Mouse (Mus musculus): ENCODE measurements around the gene Opcml. TPM values are rescaled to one million over a fixed set of nuclear protein-coding genes. Genes with fewer than 3 reads are reported as not detected.

The Opcml gene
- polyA plus RNA-seq, 1 experiment from 2014 or later, result 7.6 TPM

GRCm38 (mm10) chr9:28364473-28365159, 574.0 kb downstream of the Opcml start:
- H3K27ac ChIP-seq (ENCODE audit: low read length), result no peak overlapping the region
- no peak overlapping the region for H3K4me2 ChIP-seq (replicated peaks; ENCODE audit: low read depth, low read length)
- no peaks in the 10 kb centered on the region for H3K9me3 ChIP-seq (ENCODE audit: control insufficient read depth, low read depth, low read length)
- no peaks in the 10 kb centered on the region for H3K36me3 ChIP-seq (ENCODE audit: control insufficient read depth, insufficient read depth, low read length)
- no peak overlapping the region for H3K4me3 ChIP-seq (ENCODE audit: low read depth, low read length)
- H3K27me3 ChIP-seq (ENCODE audit: control insufficient read depth, insufficient read depth, low read length), result no peaks in the 10 kb centered on the region
- H3K9ac ChIP-seq (replicated peaks; ENCODE audit: low read depth, low read length), result no peak overlapping the region
- no peak for ATAC-seq (ENCODE audit: insufficient number of reproducible peaks, insufficient read depth, low FRiP score, low read depth)
- 73% methylated on average over 10 of the region's 10 CpGs for WGBS
- no peaks in the 10 kb centered on the region for H3K4me1 ChIP-seq (ENCODE audit: control insufficient read depth, insufficient read depth, low read length)

- H3K9ac ChIP-seq (replicated peaks; ENCODE audit: low read depth, low read length), result no peak overlapping the region
- no peak overlapping the region for H3K4me3 ChIP-seq (ENCODE audit: low read depth, low read length)
- H3K27me3 ChIP-seq (ENCODE audit: control insufficient read depth, insufficient read depth, low read length), result no peaks in the 10 kb centered on the region
- no peaks in the 10 kb centered on the region for H3K9me3 ChIP-seq (ENCODE audit: control insufficient read depth, low read depth, low read length)
- H3K4me2 ChIP-seq (replicated peaks; ENCODE audit: low read depth, low read length), result no peak overlapping the region
- 65% methylated on average over 2 of the region's 2 CpGs for WGBS
- no peak for ATAC-seq (ENCODE audit: insufficient number of reproducible peaks, insufficient read depth, low FRiP score, low read depth)
- no peaks in the 10 kb centered on the region for H3K4me1 ChIP-seq (ENCODE audit: control insufficient read depth, insufficient read depth, low read length)
- H3K36me3 ChIP-seq (ENCODE audit: control insufficient read depth, insufficient read depth, low read length), result no peaks in the 10 kb centered on the region
- H3K27ac ChIP-seq (ENCODE audit: low read length), result no peak overlapping the region
Measured at GRCm38 (mm10) chr9:28365160-28365473, 574.5 kb downstream of the Opcml start.

GRCm38 (mm10) chr9:28386527-28387175, 596.1 kb downstream of the Opcml start:
- no peaks in the 10 kb centered on the region for H3K36me3 ChIP-seq (ENCODE audit: control insufficient read depth, insufficient read depth, low read length)
- H3K27ac ChIP-seq (ENCODE audit: low read length), result no peak overlapping the region
- 38% methylated on average over 5 of the region's 5 CpGs for WGBS
- no peak overlapping the region for H3K4me3 ChIP-seq (ENCODE audit: low read depth, low read length)
- no peak overlapping the region for H3K4me2 ChIP-seq (replicated peaks; ENCODE audit: low read depth, low read length)
- no peaks in the 10 kb centered on the region for H3K9me3 ChIP-seq (ENCODE audit: control insufficient read depth, low read depth, low read length)
- no peak overlapping the region for H3K9ac ChIP-seq (replicated peaks; ENCODE audit: low read depth, low read length)
- ATAC-seq (ENCODE audit: insufficient number of reproducible peaks, insufficient read depth, low FRiP score, low read depth), result no peak
- H3K27me3 ChIP-seq (ENCODE audit: control insufficient read depth, insufficient read depth, low read length), result no peaks in the 10 kb centered on the region
- H3K4me1 ChIP-seq (ENCODE audit: control insufficient read depth, insufficient read depth, low read length), result no peaks in the 10 kb centered on the region

GRCm38 (mm10) chr9:28395222-28395621, 604.6 kb downstream of the Opcml start:
- no peak overlapping the region for H3K4me3 ChIP-seq (ENCODE audit: low read depth, low read length)
- WGBS, result 15% methylated on average over 3 of the region's 3 CpGs
- no peaks in the 10 kb centered on the region for H3K9me3 ChIP-seq (ENCODE audit: control insufficient read depth, low read depth, low read length)
- no peak overlapping the region for H3K9ac ChIP-seq (replicated peaks; ENCODE audit: low read depth, low read length)
- H3K27me3 ChIP-seq (ENCODE audit: control insufficient read depth, insufficient read depth, low read length), result no peaks in the 10 kb centered on the region
- H3K36me3 ChIP-seq (ENCODE audit: control insufficient read depth, insufficient read depth, low read length), result no peaks in the 10 kb centered on the region
- no peaks in the 10 kb centered on the region for H3K4me1 ChIP-seq (ENCODE audit: control insufficient read depth, insufficient read depth, low read length)
- no peak for ATAC-seq (ENCODE audit: insufficient number of reproducible peaks, insufficient read depth, low FRiP score, low read depth)
- H3K27ac ChIP-seq (ENCODE audit: low read length), result no peak overlapping the region
- H3K4me2 ChIP-seq (replicated peaks; ENCODE audit: low read depth, low read length), result no peak overlapping the region

- Histone ChIP-seq H3K9me3 (ENCODE audit: control insufficient read depth, low read depth, low read length) (no peaks in the 10 kb centered on the region), H3K27me3 (ENCODE audit: control insufficient read depth, insufficient read depth, low read length) (no peaks in the 10 kb centered on the region), H3K36me3 (ENCODE audit: control insufficient read depth, insufficient read depth, low read length) (no peaks in the 10 kb centered on the region), H3K27ac (ENCODE audit: low read length) (no peak overlapping the region), H3K4me1 (ENCODE audit: control insufficient read depth, insufficient read depth, low read length) (no peaks in the 10 kb centered on the region), H3K9ac (replicated peaks; ENCODE audit: low read depth, low read length) (no peak overlapping the region), H3K4me2 (replicated peaks; ENCODE audit: low read depth, low read length) (no peak overlapping the region), H3K4me3 (ENCODE audit: low read depth, low read length) (no peak overlapping the region)
- no peak for ATAC-seq (ENCODE audit: insufficient number of reproducible peaks, insufficient read depth, low FRiP score, low read depth)
- 78% methylated on average over 3 of the region's 3 CpGs for WGBS
Measured at GRCm38 (mm10) chr9:28395638-28396037, 605.1 kb downstream of the Opcml start.

GRCm38 (mm10) chr9:28402770-28403650, 612.4 kb downstream of the Opcml start:
- peak overlapping the region; percentile 78 for H3K4me2 ChIP-seq (replicated peaks; ENCODE audit: low read depth, low read length)
- 2% methylated on average over 48 of the region's 56 CpGs for WGBS
- no peaks in the 10 kb centered on the region for H3K9me3 ChIP-seq (ENCODE audit: control insufficient read depth, low read depth, low read length)
- H3K27me3 ChIP-seq (ENCODE audit: control insufficient read depth, insufficient read depth, low read length), result 0 out of 2 replicates have a peak, but pooled peaks cover 3% of the 10 kb centered on the region
- no peaks in the 10 kb centered on the region; the same call in 1 of the 2 replicates for H3K4me1 ChIP-seq (ENCODE audit: control insufficient read depth, insufficient read depth, low read length)
- peak overlapping the region; percentile 47 for H3K4me3 ChIP-seq (ENCODE audit: low read depth, low read length)
- no peaks in the 10 kb centered on the region for H3K36me3 ChIP-seq (ENCODE audit: control insufficient read depth, insufficient read depth, low read length)
- peak overlapping the region; percentile 42 for H3K9ac ChIP-seq (replicated peaks; ENCODE audit: low read depth, low read length)
- peak; percentile 60; the same call in 1 of the 2 replicates for ATAC-seq (ENCODE audit: insufficient number of reproducible peaks, insufficient read depth, low FRiP score, low read depth)
- H3K27ac ChIP-seq (ENCODE audit: low read length), result no peak overlapping the region

GRCm38 (mm10) chr9:28403831-28404562, 613.4 kb downstream of the Opcml start:
- Histone ChIP-seq H3K4me2 (replicated peaks; ENCODE audit: low read depth, low read length) (peak overlapping the region; percentile 78), H3K9me3 (ENCODE audit: control insufficient read depth, low read depth, low read length) (no peaks in the 10 kb centered on the region), H3K27ac (ENCODE audit: low read length) (no peak overlapping the region), H3K27me3 (ENCODE audit: control insufficient read depth, insufficient read depth, low read length) (0 out of 2 replicates have a peak, but pooled peaks cover 3% of the 10 kb centered on the region), H3K4me3 (ENCODE audit: low read depth, low read length) (peak overlapping the region; percentile 47), H3K4me1 (ENCODE audit: control insufficient read depth, insufficient read depth, low read length) (no peaks in the 10 kb centered on the region; the same call in 1 of the 2 replicates), H3K9ac (replicated peaks; ENCODE audit: low read depth, low read length) (peak overlapping the region; percentile 42; the same call in 1 of the 2 replicates), H3K36me3 (ENCODE audit: control insufficient read depth, insufficient read depth, low read length) (no peaks in the 10 kb centered on the region)
- ATAC-seq (ENCODE audit: insufficient number of reproducible peaks, insufficient read depth, low FRiP score, low read depth), result peak; percentile 34; the same call in 1 of the 2 replicates
- 5% methylated on average over 30 of the region's 30 CpGs for WGBS

GRCm38 (mm10) chr9:28404616-28405015, 614.0 kb downstream of the Opcml start:
- no peak overlapping the region for H3K27ac ChIP-seq (ENCODE audit: low read length)
- no peak overlapping the region for H3K9ac ChIP-seq (replicated peaks; ENCODE audit: low read depth, low read length)
- 72% methylated on average over 8 of the region's 8 CpGs for WGBS
- 0 out of 2 replicates have a peak, but pooled peaks cover 3% of the 10 kb centered on the region for H3K27me3 ChIP-seq (ENCODE audit: control insufficient read depth, insufficient read depth, low read length)
- no peaks in the 10 kb centered on the region for H3K9me3 ChIP-seq (ENCODE audit: control insufficient read depth, low read depth, low read length)
- H3K4me3 ChIP-seq (ENCODE audit: low read depth, low read length), result peak overlapping the region; percentile 47; the same call in 1 of the 2 replicates
- peak overlapping the region; percentile 78 for H3K4me2 ChIP-seq (replicated peaks; ENCODE audit: low read depth, low read length)
- H3K4me1 ChIP-seq (ENCODE audit: control insufficient read depth, insufficient read depth, low read length), result no peaks in the 10 kb centered on the region; the same call in 1 of the 2 replicates
- no peak for ATAC-seq (ENCODE audit: insufficient number of reproducible peaks, insufficient read depth, low FRiP score, low read depth)
- H3K36me3 ChIP-seq (ENCODE audit: control insufficient read depth, insufficient read depth, low read length), result no peaks in the 10 kb centered on the region

All from stomach, embryonic 14.5 days (tissue).